In genomic region chr4:45771173-45771572, GRCm38 (mm10) we compare ENCODE assay signal across 15 mouse cellular contexts. TPM values are rescaled to one million over a fixed set of nuclear protein-coding genes. Genes with fewer than 3 reads are reported as not detected.
DNase-seq lines count a peak whose midpoint lies in the region; ATAC-seq and TF ChIP-seq lines count a peak whose summit lies in the region.
"Had no signal": no experiment of that assay in that cellular context is flagged by ENCODE, and none has a peak within 500 bp of the region (broad histone marks: within the 10 kb centered on the region; RNA-seq: fewer than 3 reads in every experiment).

No protein-coding gene starts in this region.

- no peak for TF ChIP-seq CTCF in brain, embryonic 14.5 days (IDR thresholded peaks at IDR 0.05; ENCODE audit: borderline replicate concordance, extremely low read depth, insufficient read depth, insufficient read length)
- TF ChIP-seq CTCF in forebrain, postnatal 0 days (IDR thresholded peaks at IDR 0.05; ENCODE audit: low read depth), result no peak
- no peak for TF ChIP-seq CTCF in lung, adult 2 months (IDR thresholded peaks at IDR 0.05; ENCODE audit: insufficient read depth, low read length)

- peaks cover 58% of the 10 kb centered on the region for H3K4me1 ChIP-seq in heart, embryonic 10.5 days
- H3K4me1 ChIP-seq in forebrain, postnatal 0 days (ENCODE audit: insufficient read depth), result peaks cover 18% of the 10 kb centered on the region
- peaks cover 50% of the 10 kb centered on the region for H3K4me1 ChIP-seq in midbrain, embryonic 14.5 days (ENCODE audit: control insufficient read depth, insufficient read depth, low read length)
- H3K4me1 ChIP-seq in lung, adult 2 months (ENCODE audit: control insufficient read depth, insufficient read depth, low read length), result no peaks in the 10 kb centered on the region

- TF ChIP-seq POLR2A in brain, embryonic 14.5 days (IDR thresholded peaks at IDR 0.05; ENCODE audit: borderline replicate concordance, extremely low read depth, insufficient read depth, insufficient read length, poor library complexity, severe bottlenecking), result no peak
- no peak for TF ChIP-seq POLR2A in lung, adult 2 months (IDR thresholded peaks at IDR 0.05; ENCODE audit: borderline replicate concordance, extremely low read depth, low read depth, low read length)

- H3K9ac ChIP-seq in forebrain, postnatal 0 days, result no peak overlapping the region
- peak overlapping the region; percentile 10; the same call in 1 of the 2 replicates for H3K9ac ChIP-seq in midbrain, embryonic 14.5 days (replicated peaks; ENCODE audit: low read length)
- H3K9ac ChIP-seq: liver, embryonic 13.5 days had no signal

- peaks cover 35% of the 10 kb centered on the region for H3K27me3 ChIP-seq in heart, embryonic 10.5 days (ENCODE audit: insufficient read depth, poor library complexity, severe bottlenecking)
- H3K27me3 ChIP-seq in forebrain, postnatal 0 days (ENCODE audit: insufficient read depth, low read length), result no peaks in the 10 kb centered on the region
- peaks cover 15% of the 10 kb centered on the region; the same call in 1 of the 2 replicates for H3K27me3 ChIP-seq in midbrain, embryonic 14.5 days (ENCODE audit: control insufficient read depth, insufficient read depth, low read length)
- H3K27me3 ChIP-seq: Patski had no signal

- no peak overlapping the region for H3K4me2 ChIP-seq in forebrain, postnatal 0 days (ENCODE audit: low read depth)
- H3K4me2 ChIP-seq in midbrain, embryonic 14.5 days (ENCODE audit: low read length), result peak overlapping the region; percentile 10; the same call in 1 of the 2 replicates
- H3K4me2 ChIP-seq: embryonic facial prominence, embryonic 13.5 days; liver, embryonic 13.5 days had no signal

- ATAC-seq in forebrain, postnatal 0 days, result no peak
- ATAC-seq in midbrain, embryonic 14.5 days (ENCODE audit: low FRiP score, low TSS enrichment), result peak; percentile 10; the same call in 1 of the 2 replicates
- ATAC-seq: Patski had no signal

- WGBS in heart, embryonic 10.5 days, result 23% methylated on average over 8 of the region's 8 CpGs
- WGBS in forebrain, postnatal 0 days, result 10% methylated on average over 8 of the region's 8 CpGs
- 4% methylated on average over 8 of the region's 8 CpGs for WGBS in midbrain, embryonic 14.5 days
- 55% methylated on average over 8 of the region's 8 CpGs for WGBS in lung, adult 2 months

- H3K4me3 ChIP-seq in heart, embryonic 10.5 days, result no peak overlapping the region
- H3K4me3 ChIP-seq in forebrain, postnatal 0 days (ENCODE audit: low read depth, low read length), result no peak overlapping the region
- no peak overlapping the region for H3K4me3 ChIP-seq in midbrain, embryonic 14.5 days (replicated peaks; ENCODE audit: low read depth, low read length)
- H3K4me3 ChIP-seq in lung, adult 2 months (replicated peaks; ENCODE audit: extremely low read depth, low read depth, low read length), result no peak overlapping the region
- H3K4me3 ChIP-seq: embryonic facial prominence, embryonic 13.5 days; liver, embryonic 13.5 days had no signal

- H3K36me3 ChIP-seq in heart, embryonic 10.5 days, result no peaks in the 10 kb centered on the region
- no peaks in the 10 kb centered on the region for H3K36me3 ChIP-seq in forebrain, postnatal 0 days (ENCODE audit: insufficient read depth)
- H3K36me3 ChIP-seq in midbrain, embryonic 14.5 days (ENCODE audit: control insufficient read depth, insufficient read depth, low read length), result no peaks in the 10 kb centered on the region
- H3K36me3 ChIP-seq: embryonic facial prominence, embryonic 13.5 days; liver, embryonic 13.5 days had no signal

- H3K9me3 ChIP-seq in heart, embryonic 10.5 days, result no peaks in the 10 kb centered on the region
- no peaks in the 10 kb centered on the region for H3K9me3 ChIP-seq in forebrain, postnatal 0 days (ENCODE audit: low read length)
- H3K9me3 ChIP-seq in midbrain, embryonic 14.5 days (ENCODE audit: control insufficient read depth, low read length), result no peaks in the 10 kb centered on the region
- H3K9me3 ChIP-seq: embryonic facial prominence, embryonic 13.5 days; liver, embryonic 13.5 days had no signal

- peak overlapping the region; percentile 32; the same call in 1 of the 2 replicates for H3K27ac ChIP-seq in heart, embryonic 10.5 days
- peak overlapping the region; percentile 81; the same call in 1 of the 2 replicates for H3K27ac ChIP-seq in forebrain, postnatal 0 days (ENCODE audit: low read depth, low read length)
- H3K27ac ChIP-seq in midbrain, embryonic 14.5 days (replicated peaks; ENCODE audit: low read depth, low read length), result peak overlapping the region; percentile 61
- H3K27ac ChIP-seq: embryonic facial prominence, embryonic 13.5 days; liver, embryonic 13.5 days had no signal

- DNase-seq in heart, embryonic 10.5 days (ENCODE audit: low spot score), result no peak
- no peak for DNase-seq in heart, adult 9 months (ENCODE audit: low spot score in 2 of 2)
- peak; percentile 67 for DNase-seq in brain, embryonic 14.5 days (ENCODE audit: low read depth)
- no peak for DNase-seq in forebrain, postnatal 0 days
- peak; percentile 65 for DNase-seq in midbrain, embryonic 14.5 days
- DNase-seq in kidney, postnatal 36 days, result no peak
- no peak for DNase-seq in lung, adult 2 months
- DNase-seq in layer of hippocampus, adult 11-12 months (ENCODE audit: low spot score), result no peak
- DNase-seq: liver, embryonic 13.5 days had no signal

RNA-seq across cellular contexts. Expression of gene Aldh1b1, which starts 27.6 kb away (rescaled TPM):
- 46.1 and 80.9 TPM in 2 replicates for polyA plus RNA-seq in heart, embryonic 10.5 days (2016; fragmentation: Nextera tagmentation; extraction: Ambion mirVana)
- 9.8 and 11.4 TPM in 2 replicates for polyA plus RNA-seq in brain, embryonic 14.5 days (2012; rRNA removed)
- total RNA-seq in forebrain, postnatal 0 days (2014; rRNA removed), result 56.4 and 57.6 TPM in 2 replicates
- 37.1 and 39.2 TPM in 2 replicates for polyA plus RNA-seq in forebrain, postnatal 0 days (2015; fragmentation: Nextera tagmentation; extraction: Ambion mirVana)
- polyA plus RNA-seq in midbrain, embryonic 14.5 days (2014; fragmentation: Nextera tagmentation; extraction: Ambion mirVana), result 14.7 and 15.2 TPM in 2 replicates
- polyA plus RNA-seq in lung, adult 2 months (2012; rRNA removed), result 3.1 and 3.9 TPM in 2 replicates

RNA-seq across cellular contexts. Expression of gene Igfbpl1, which starts 55.5 kb away (rescaled TPM):
- polyA plus RNA-seq in heart, embryonic 10.5 days (2016; fragmentation: Nextera tagmentation; extraction: Ambion mirVana), result 7.4 and 15.7 TPM in 2 replicates
- 266 and 421 TPM in 2 replicates for polyA plus RNA-seq in brain, embryonic 14.5 days (2012; rRNA removed)
- 102 and 123 TPM in 2 replicates for total RNA-seq in forebrain, postnatal 0 days (2014; rRNA removed)
- 41.0 and 55.1 TPM in 2 replicates for polyA plus RNA-seq in forebrain, postnatal 0 days (2015; fragmentation: Nextera tagmentation; extraction: Ambion mirVana)
- polyA plus RNA-seq in midbrain, embryonic 14.5 days (2014; fragmentation: Nextera tagmentation; extraction: Ambion mirVana), result 112 and 143 TPM in 2 replicates
- polyA plus RNA-seq in lung, adult 2 months (2012; rRNA removed), result 0.18 and 0.28 TPM in 2 replicates
- total RNA-seq: gastrocnemius, adult 8-10 months; hematopoietic stem cell, adult 5-6 weeks; megakaryocyte-erythroid progenitor cell, adult 5-6 weeks had no signal
- polyA plus RNA-seq: kidney, adult 2 months; Patski had no signal

Comparison
In these comparisons a context has a peak if more than half of its experiments do, and no peak if none do; other contexts are left out.
1. DNase-seq: peak in brain, embryonic 14.5 days (single experiment) and midbrain, embryonic 14.5 days (single experiment); none in heart, embryonic 10.5 days (single experiment), heart, adult 9 months (0 of 2), forebrain, postnatal 0 days (single experiment), kidney, postnatal 36 days (0 of 2), lung, adult 2 months (single experiment) and layer of hippocampus, adult 11-12 months (single experiment).
2. Peak in every context shown above with its lines, with median percentiles within 50 percentile points of each other: H3K27ac ChIP-seq.